Mouse (Mus musculus): Measurements from ENCODE around the gene Slc22a2. TPM values are rescaled to one million over a fixed set of nuclear protein-coding genes. Genes with fewer than 3 reads are reported as not detected.

The Slc22a2 gene
- polyA plus RNA-seq, 1 experiment from 2014 or later, result 0.27 TPM

- Histone ChIP-seq H3K9ac (ENCODE audit: low read length) (no peak overlapping the region), H3K4me3 (ENCODE audit: low read depth, low read length) (no peak overlapping the region), H3K9me3 (ENCODE audit: control insufficient read depth, low read length) (no peaks in the 10 kb centered on the region), H3K4me1 (replicated peaks; ENCODE audit: control insufficient read depth, insufficient read depth, low read length) (no peaks in the 10 kb centered on the region), H3K27me3 (replicated peaks; ENCODE audit: control insufficient read depth, insufficient read depth, low read length) (no peaks in the 10 kb centered on the region), H3K4me2 (ENCODE audit: low read length) (no peak overlapping the region), H3K27ac (ENCODE audit: low read depth) (no peak overlapping the region), H3K36me3 (ENCODE audit: control insufficient read depth, insufficient read depth, low read length) (no peaks in the 10 kb centered on the region)
- ATAC-seq (replicated peaks; ENCODE audit: low FRiP score, low TSS enrichment, low read depth), result no peak
- DNase-seq (ENCODE audit: low spot score), result no peak
- 87% methylated on average over 15 of the region's 15 CpGs for WGBS
Observed at GRCm38 (mm10) chr17:12614511-12615385, 30.8 kb downstream of the Slc22a2 start.

- WGBS, result 68% methylated on average over 4 of the region's 4 CpGs
Observed at GRCm38 (mm10) chr17:12615429-12615828, 31.5 kb downstream of the Slc22a2 start.

DNA sequence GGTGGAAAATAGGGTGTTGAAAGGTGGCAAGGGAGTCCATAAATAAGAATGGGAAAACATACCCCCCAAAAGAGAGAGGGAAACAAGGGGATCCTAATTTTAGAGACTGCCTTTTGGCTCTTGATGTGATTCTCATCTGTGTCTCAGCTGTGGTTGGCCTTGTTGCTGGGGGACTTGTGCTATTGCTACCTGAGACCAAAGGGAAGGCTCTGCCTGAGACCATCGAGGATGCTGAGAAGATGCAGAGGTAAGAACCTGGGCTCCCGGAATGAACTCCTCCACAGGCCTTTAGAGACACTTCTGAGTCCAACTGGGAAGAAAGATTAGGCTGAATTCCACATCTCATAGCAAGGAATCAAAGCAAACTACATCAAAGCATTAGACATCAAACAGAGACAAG, 35.7 kb downstream of the Slc22a2 start:
- ATAC-seq (replicated peaks; ENCODE audit: low FRiP score, low TSS enrichment, low read depth) (no peak), DNase-seq (ENCODE audit: low spot score) (no peak)
- Histone ChIP-seq H3K4me1 (replicated peaks; ENCODE audit: control insufficient read depth, insufficient read depth, low read length) (no peaks in the 10 kb centered on the region), H3K27me3 (replicated peaks; ENCODE audit: control insufficient read depth, insufficient read depth, low read length) (no peaks in the 10 kb centered on the region), H3K27ac (ENCODE audit: low read depth) (no peak overlapping the region), H3K9ac (ENCODE audit: low read length) (no peak overlapping the region), H3K4me2 (ENCODE audit: low read length) (no peak overlapping the region), H3K36me3 (ENCODE audit: control insufficient read depth, insufficient read depth, low read length) (no peaks in the 10 kb centered on the region), H3K9me3 (ENCODE audit: control insufficient read depth, low read length) (no peaks in the 10 kb centered on the region), H3K4me3 (ENCODE audit: low read depth, low read length) (no peak overlapping the region)
- WGBS, result 93% methylated on average over 2 of the region's 2 CpGs

More at GRCm38 (mm10) chr17:12615429-12615828, 31.5 kb downstream of the Slc22a2 start:
- no peak overlapping the region for H3K4me2 ChIP-seq (ENCODE audit: low read length)
- no peaks in the 10 kb centered on the region for H3K9me3 ChIP-seq (ENCODE audit: control insufficient read depth, low read length)
- DNase-seq (ENCODE audit: low spot score) (no peak), ATAC-seq (replicated peaks; ENCODE audit: low FRiP score, low TSS enrichment, low read depth) (no peak)
- H3K4me1 ChIP-seq (replicated peaks; ENCODE audit: control insufficient read depth, insufficient read depth, low read length), result no peaks in the 10 kb centered on the region
- H3K27me3 ChIP-seq (replicated peaks; ENCODE audit: control insufficient read depth, insufficient read depth, low read length), result no peaks in the 10 kb centered on the region
- H3K36me3 ChIP-seq (ENCODE audit: control insufficient read depth, insufficient read depth, low read length), result no peaks in the 10 kb centered on the region
- no peak overlapping the region for H3K4me3 ChIP-seq (ENCODE audit: low read depth, low read length)
- no peak overlapping the region for H3K27ac ChIP-seq (ENCODE audit: low read depth)
- H3K9ac ChIP-seq (ENCODE audit: low read length), result no peak overlapping the region

DNA sequence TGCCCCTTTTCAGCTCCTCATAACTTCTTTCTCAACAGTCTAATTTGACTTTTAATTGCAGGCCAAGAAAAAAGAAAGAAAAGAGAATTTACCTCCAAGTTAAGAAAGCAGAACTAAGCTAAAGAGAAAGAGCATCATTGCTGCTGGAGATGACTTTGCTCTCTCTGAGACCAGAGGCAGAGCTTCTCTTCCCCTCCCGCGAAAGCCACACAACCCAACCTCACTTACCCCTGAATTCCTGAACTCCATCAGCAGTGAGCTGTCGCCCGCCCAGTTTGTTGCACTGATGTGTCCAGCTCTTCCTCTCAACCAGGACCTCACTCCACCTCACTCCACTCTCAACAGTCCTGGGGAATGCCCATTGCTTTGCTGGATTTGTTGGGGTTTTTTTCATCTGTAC, 44.1 kb downstream of the Slc22a2 start:
- Histone ChIP-seq H3K9me3 (ENCODE audit: control insufficient read depth, low read length) (no peaks in the 10 kb centered on the region; the same call in 1 of the 2 replicates), H3K4me1 (replicated peaks; ENCODE audit: control insufficient read depth, insufficient read depth, low read length) (no peaks in the 10 kb centered on the region), H3K27me3 (replicated peaks; ENCODE audit: control insufficient read depth, insufficient read depth, low read length) (no peaks in the 10 kb centered on the region), H3K9ac (ENCODE audit: low read length) (no peak overlapping the region), H3K4me3 (ENCODE audit: low read depth, low read length) (no peak overlapping the region), H3K36me3 (ENCODE audit: control insufficient read depth, insufficient read depth, low read length) (no peaks in the 10 kb centered on the region), H3K27ac (ENCODE audit: low read depth) (no peak overlapping the region), H3K4me2 (ENCODE audit: low read length) (no peak overlapping the region)
- 86% methylated on average over 4 of the region's 4 CpGs for WGBS
- no peak for DNase-seq (ENCODE audit: low spot score)
- ATAC-seq (replicated peaks; ENCODE audit: low FRiP score, low TSS enrichment, low read depth), result no peak

GRCm38 (mm10) chr17:12630976-12631730, 47.2 kb downstream of the Slc22a2 start:
- H3K9me3 ChIP-seq (ENCODE audit: control insufficient read depth, low read length), result no peaks in the 10 kb centered on the region
- H3K4me1 ChIP-seq (replicated peaks; ENCODE audit: control insufficient read depth, insufficient read depth, low read length), result no peaks in the 10 kb centered on the region
- no peak overlapping the region for H3K4me2 ChIP-seq (ENCODE audit: low read length)
- peak overlapping the region; percentile 12; the same call in 1 of the 2 replicates for H3K27ac ChIP-seq (ENCODE audit: low read depth)
- H3K4me3 ChIP-seq (ENCODE audit: low read depth, low read length), result no peak overlapping the region
- H3K36me3 ChIP-seq (ENCODE audit: control insufficient read depth, insufficient read depth, low read length), result no peaks in the 10 kb centered on the region
- H3K27me3 ChIP-seq (replicated peaks; ENCODE audit: control insufficient read depth, insufficient read depth, low read length), result no peaks in the 10 kb centered on the region
- H3K9ac ChIP-seq (ENCODE audit: low read length), result no peak overlapping the region
- no peak for DNase-seq (ENCODE audit: low spot score)
- no peak for ATAC-seq (replicated peaks; ENCODE audit: low FRiP score, low TSS enrichment, low read depth)
- WGBS, result 38% methylated on average over 6 of the region's 6 CpGs

DNA sequence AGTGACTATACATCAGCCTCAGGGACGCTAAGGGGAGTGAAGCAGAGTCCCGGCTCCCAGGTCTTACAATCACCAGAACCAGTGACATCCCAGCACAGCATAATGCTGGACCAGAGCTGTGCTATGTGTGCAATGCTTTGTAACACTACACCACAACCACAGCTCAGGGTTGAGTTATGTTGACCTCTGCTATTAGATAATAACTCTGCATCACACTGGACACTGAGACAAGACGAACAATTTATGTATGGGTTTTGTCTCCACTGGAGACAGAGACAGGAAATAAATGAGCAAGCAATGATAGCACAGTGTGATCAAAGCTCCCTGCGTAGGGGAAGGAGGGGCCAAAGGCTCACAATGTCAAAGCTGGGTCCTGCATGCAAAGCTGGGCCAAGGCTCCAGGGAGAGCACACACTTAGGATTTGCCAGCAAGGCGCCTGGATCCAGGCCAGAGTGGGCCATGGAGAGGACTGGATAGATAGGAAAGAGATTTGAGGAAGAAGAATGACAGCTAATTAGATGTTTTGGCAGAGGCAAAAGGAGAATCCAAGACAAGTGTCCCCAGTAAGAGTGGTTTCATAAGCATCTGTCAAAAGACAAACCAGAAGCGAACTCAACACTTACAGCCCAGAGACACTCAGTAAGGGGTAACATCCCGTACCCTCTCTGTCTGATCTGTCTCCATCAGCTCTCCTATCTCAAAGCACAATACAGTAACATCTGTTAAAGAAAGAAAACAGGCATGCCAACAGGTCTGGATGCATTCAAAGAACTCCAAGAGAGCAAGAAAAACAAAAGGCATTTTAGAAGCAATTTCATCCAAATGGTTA, 48.1 kb downstream of the Slc22a2 start:
- peak; percentile 58; the same call in 1 of the 2 replicates for ATAC-seq (replicated peaks; ENCODE audit: low FRiP score, low TSS enrichment, low read depth)
- Histone ChIP-seq H3K27ac (ENCODE audit: low read depth) (0 out of 2 replicates have a peak overlapping the region, but pooled peaks have one; percentile 12), H3K4me2 (ENCODE audit: low read length) (no peak overlapping the region), H3K9ac (ENCODE audit: low read length) (no peak overlapping the region), H3K27me3 (replicated peaks; ENCODE audit: control insufficient read depth, insufficient read depth, low read length) (no peaks in the 10 kb centered on the region), H3K4me3 (ENCODE audit: low read depth, low read length) (no peak overlapping the region), H3K36me3 (ENCODE audit: control insufficient read depth, insufficient read depth, low read length) (no peaks in the 10 kb centered on the region), H3K4me1 (replicated peaks; ENCODE audit: control insufficient read depth, insufficient read depth, low read length) (no peaks in the 10 kb centered on the region), H3K9me3 (ENCODE audit: control insufficient read depth, low read length) (no peaks in the 10 kb centered on the region)
- no peak for DNase-seq (ENCODE audit: low spot score)
- 27% methylated on average over 7 of the region's 7 CpGs for WGBS

GRCm38 (mm10) chr17:12634814-12635213, 50.9 kb downstream of the Slc22a2 start:
- H3K9me3 ChIP-seq (ENCODE audit: control insufficient read depth, low read length), result 0 out of 2 replicates have a peak, but pooled peaks cover 3% of the 10 kb centered on the region
- no peak for ATAC-seq (replicated peaks; ENCODE audit: low FRiP score, low TSS enrichment, low read depth)
- no peak overlapping the region for H3K9ac ChIP-seq (ENCODE audit: low read length)
- no peak for DNase-seq (ENCODE audit: low spot score)
- H3K27me3 ChIP-seq (replicated peaks; ENCODE audit: control insufficient read depth, insufficient read depth, low read length), result no peaks in the 10 kb centered on the region
- H3K4me2 ChIP-seq (ENCODE audit: low read length), result no peak overlapping the region
- H3K36me3 ChIP-seq (ENCODE audit: control insufficient read depth, insufficient read depth, low read length), result no peaks in the 10 kb centered on the region
- no peaks in the 10 kb centered on the region for H3K4me1 ChIP-seq (replicated peaks; ENCODE audit: control insufficient read depth, insufficient read depth, low read length)
- H3K4me3 ChIP-seq (ENCODE audit: low read depth, low read length), result no peak overlapping the region
- no peak overlapping the region for H3K27ac ChIP-seq (ENCODE audit: low read depth)
- WGBS, result 51% methylated on average over 4 of the region's 4 CpGs

DNA sequence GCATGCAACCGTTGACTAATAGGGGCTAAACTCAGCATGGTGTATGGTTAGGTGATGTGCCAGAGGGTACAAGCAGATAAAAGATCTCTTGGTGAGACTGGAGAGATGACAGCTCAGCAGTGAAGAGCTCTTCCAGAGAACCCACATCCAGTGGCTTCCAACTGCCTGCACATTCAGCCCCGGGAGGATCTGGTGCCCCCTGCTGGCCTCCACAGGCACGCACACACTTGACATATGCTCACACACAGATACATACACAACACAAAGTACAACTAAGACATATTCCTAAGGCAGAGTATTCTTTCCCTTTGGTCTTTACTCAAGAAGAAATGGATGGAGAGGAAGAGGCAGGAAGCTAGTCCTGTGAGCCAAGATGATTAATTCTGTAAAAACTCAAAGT, 55.7 kb downstream of the Slc22a2 start:
- 0 out of 2 replicates have a peak, but pooled peaks cover 3% of the 10 kb centered on the region for H3K9me3 ChIP-seq (ENCODE audit: control insufficient read depth, low read length)
- H3K4me3 ChIP-seq (ENCODE audit: low read depth, low read length), result no peak overlapping the region
- ATAC-seq (replicated peaks; ENCODE audit: low FRiP score, low TSS enrichment, low read depth) (no peak), DNase-seq (ENCODE audit: low spot score) (no peak)
- no peak overlapping the region for H3K9ac ChIP-seq (ENCODE audit: low read length)
- H3K36me3 ChIP-seq (ENCODE audit: control insufficient read depth, insufficient read depth, low read length), result no peaks in the 10 kb centered on the region
- no peak overlapping the region for H3K4me2 ChIP-seq (ENCODE audit: low read length)
- 89% methylated on average over 3 of the region's 3 CpGs for WGBS
- no peaks in the 10 kb centered on the region for H3K4me1 ChIP-seq (replicated peaks; ENCODE audit: control insufficient read depth, insufficient read depth, low read length)
- no peaks in the 10 kb centered on the region for H3K27me3 ChIP-seq (replicated peaks; ENCODE audit: control insufficient read depth, insufficient read depth, low read length)
- H3K27ac ChIP-seq (ENCODE audit: low read depth), result no peak overlapping the region

Data from intestine, embryonic 14.5 days (tissue).